Mouse (Mus musculus) liver, embryonic 16.5 days (tissue): ENCODE measurements around the gene Dupd1. TPM values are rescaled to one million over a fixed set of nuclear protein-coding genes. Genes with fewer than 3 reads are reported as not detected.

Source experiments
- ATAC-seq: fragments of 200-750 bp; cut with Nextera tagmentation; 2 replicates; pipeline ENCODE4 v1.8.0; 2017; ENCODE audit warnings: low read depth, mild to moderate bottlenecking, moderate number of reproducible peaks, moderate library complexity
- H3K27ac ChIP-seq: fragments of 300-500 bp; sonication (generic); 2 replicates; pipeline ENCODE4 v1.5.1; 2014; ENCODE audit warnings: mild to moderate bottlenecking, low read length
- H3K27me3 ChIP-seq: fragments of 300-500 bp; sonication (generic); 2 replicates; pipeline ENCODE4 v1.6.1; 2014; ENCODE audit warnings: low read depth, low read length, mixed read lengths; ENCODE audit not compliant: control insufficient read depth, insufficient read depth
- H3K36me3 ChIP-seq: fragments of 300-500 bp; sonication (generic); 2 replicates; pipeline ENCODE4 v1.6.1; 2014; ENCODE audit warnings: mild to moderate bottlenecking; ENCODE audit not compliant: control insufficient read depth, insufficient read depth
- H3K4me1 ChIP-seq: fragments of 300-500 bp; sonication (generic); 2 replicates; pipeline ENCODE4 v1.6.1; 2014; ENCODE audit warnings: low read depth, low read length, mixed read lengths; ENCODE audit not compliant: control insufficient read depth
- H3K4me2 ChIP-seq: fragments of 300-500 bp; sonication (generic); 2 replicates; pipeline ENCODE4 v1.6.1; 2014; ENCODE audit warnings: low read depth, low read length, mixed read lengths
- H3K4me3 ChIP-seq: fragments of 300-500 bp; sonication (generic); 2 replicates; pipeline ENCODE4 v1.5.1; 2014; ENCODE audit warnings: low read depth, mild to moderate bottlenecking, low read length
- H3K9ac ChIP-seq: fragments of 300-500 bp; sonication (generic); 2 replicates; pipeline ENCODE4 v1.6.1; 2014; ENCODE audit warnings: low read depth, low read length
- H3K9me3 ChIP-seq: fragments of 300-500 bp; sonication (generic); replicated peaks from 2 replicates; pipeline ENCODE4 v1.6.1; 2016; ENCODE audit warnings: low read length; ENCODE audit not compliant: control insufficient read depth
- WGBS: fragments of 180-500 bp; shearing (Covaris S2); extraction: QIAGEN DNeasy Blood & Tissue Kit; methylation state at CpG from one replicate; pipeline ENCODE4 v1.1.7; 2014; ENCODE audit not compliant: insufficient replicate concordance; 5-methylcytosine and 5-hydroxymethylcytosine counted together
- polyA plus RNA-seq: library from polyadenylated mRNA; unstranded; fragments of >200 nt; fragmentation: Nextera tagmentation; extraction: Ambion mirVana; gene quantifications from 2 replicates; pipeline ENCODE4 v1.2.1, GENCODE M21; 2015

Dupd1 gene
- polyA plus RNA-seq, 1 experiment from 2014 or later, result 0.27 TPM

DNA sequence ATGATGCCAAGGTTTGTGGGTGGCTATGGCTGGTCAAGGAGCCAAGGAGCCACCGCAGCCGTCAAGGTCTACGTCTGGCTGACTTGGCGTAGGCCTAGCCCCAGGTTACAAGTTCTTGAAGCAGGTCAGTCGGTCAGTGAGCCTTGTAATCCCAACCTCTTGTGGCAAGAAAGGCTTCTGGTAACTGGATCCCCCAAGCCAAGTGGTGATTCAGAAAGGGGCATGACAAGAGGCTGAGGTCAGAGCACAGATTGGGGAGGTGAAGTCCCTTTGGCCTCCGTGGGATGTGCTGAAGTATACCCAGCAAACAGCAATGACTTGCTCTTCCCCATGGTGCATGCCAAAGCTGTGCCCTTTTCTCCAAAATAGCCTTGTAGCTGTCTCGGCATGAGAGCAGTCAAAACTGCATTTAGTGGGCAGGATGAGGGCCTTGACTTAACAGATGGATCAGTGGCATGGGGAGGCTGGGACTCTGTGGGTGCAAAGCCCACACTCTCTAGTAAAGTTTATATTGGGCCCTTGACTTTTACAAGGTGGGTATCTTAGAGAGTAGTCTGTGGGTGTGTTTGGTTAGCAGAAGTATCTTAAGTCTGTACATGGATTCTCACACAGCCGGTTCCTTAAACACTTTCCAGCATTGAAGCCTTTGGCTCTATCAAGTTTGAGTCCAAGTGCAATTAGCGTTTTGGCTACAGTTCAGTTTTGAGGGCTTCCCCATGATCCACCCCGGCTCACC lies 28.8 kb downstream of the Dupd1 start:
- ATAC-seq, result no peak
- 69% methylated on average over 10 of the region's 10 CpGs for WGBS
- Histone ChIP-seq H3K27me3 (peaks cover 19% of the 10 kb centered on the region), H3K4me1 (no peaks in the 10 kb centered on the region; the same call in 1 of the 2 replicates), H3K4me2 (no peak overlapping the region), H3K27ac (no peak overlapping the region), H3K36me3 (no peaks in the 10 kb centered on the region), H3K4me3 (no peak overlapping the region), H3K9ac (no peak overlapping the region), H3K9me3 (no peaks in the 10 kb centered on the region)

DNA sequence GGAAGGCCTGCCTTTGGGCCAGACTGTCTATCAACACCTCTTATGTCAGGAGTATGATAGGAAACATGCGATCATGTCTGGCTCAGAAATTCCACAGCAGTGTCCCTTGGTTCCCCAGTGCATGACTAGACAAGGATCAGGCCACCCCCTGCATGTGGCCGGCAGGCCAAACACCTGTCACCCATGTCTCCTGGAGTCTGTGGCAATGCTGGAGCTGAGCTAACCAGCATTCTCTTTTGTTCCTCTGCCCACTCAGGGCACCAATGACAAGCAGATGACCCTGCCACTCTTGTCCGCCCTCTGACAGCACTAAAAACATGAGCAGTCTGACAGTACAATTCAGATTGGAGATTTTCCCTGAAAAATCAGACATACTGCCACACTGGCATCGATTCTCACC lies 30.5 kb downstream of the Dupd1 start:
- H3K9me3 ChIP-seq, result no peaks in the 10 kb centered on the region
- no peak overlapping the region for H3K4me2 ChIP-seq
- H3K27me3 ChIP-seq, result peaks cover 19% of the 10 kb centered on the region
- ATAC-seq, result no peak
- H3K36me3 ChIP-seq, result no peaks in the 10 kb centered on the region
- H3K9ac ChIP-seq, result no peak overlapping the region
- no peak overlapping the region for H3K4me3 ChIP-seq
- no peak overlapping the region for H3K27ac ChIP-seq
- whole genome bisulfite sequencing, result 69% methylated on average over 4 of the region's 4 CpGs
- H3K4me1 ChIP-seq, result no peaks in the 10 kb centered on the region; the same call in 1 of the 2 replicates

DNA sequence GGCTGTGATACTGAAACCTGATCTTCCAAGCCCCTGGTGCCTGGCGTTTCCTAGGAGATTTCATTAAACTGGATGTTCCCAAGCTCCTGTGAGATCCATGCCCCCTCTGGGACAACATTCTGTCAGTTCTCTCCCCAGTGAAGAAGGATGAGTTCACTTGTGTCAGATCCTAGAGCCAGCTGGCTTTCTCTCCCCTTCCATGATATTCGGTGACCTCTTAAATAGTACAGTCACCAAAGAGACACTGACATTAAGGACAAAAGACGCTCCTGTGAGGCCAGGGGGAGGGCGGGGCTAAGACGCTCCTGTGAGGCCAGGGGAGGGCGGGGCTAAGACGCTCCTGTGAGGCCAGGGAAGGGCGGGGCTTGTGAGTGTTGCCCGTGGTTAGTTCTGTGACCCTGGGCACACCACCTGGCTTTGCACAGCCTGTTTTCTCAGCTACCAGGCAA lies 31.7 kb downstream of the Dupd1 start:
- Histone ChIP-seq H3K4me3 (no peak overlapping the region), H3K4me2 (peak overlapping the region; percentile 7), H3K9ac (no peak overlapping the region), H3K36me3 (no peaks in the 10 kb centered on the region), H3K27me3 (peaks cover 16% of the 10 kb centered on the region), H3K4me1 (no peaks in the 10 kb centered on the region; the same call in 1 of the 2 replicates), H3K9me3 (no peaks in the 10 kb centered on the region), H3K27ac (no peak overlapping the region)
- 2% methylated on average over 9 of the region's 9 CpGs for WGBS
- peak; percentile 76 for ATAC-seq

DNA sequence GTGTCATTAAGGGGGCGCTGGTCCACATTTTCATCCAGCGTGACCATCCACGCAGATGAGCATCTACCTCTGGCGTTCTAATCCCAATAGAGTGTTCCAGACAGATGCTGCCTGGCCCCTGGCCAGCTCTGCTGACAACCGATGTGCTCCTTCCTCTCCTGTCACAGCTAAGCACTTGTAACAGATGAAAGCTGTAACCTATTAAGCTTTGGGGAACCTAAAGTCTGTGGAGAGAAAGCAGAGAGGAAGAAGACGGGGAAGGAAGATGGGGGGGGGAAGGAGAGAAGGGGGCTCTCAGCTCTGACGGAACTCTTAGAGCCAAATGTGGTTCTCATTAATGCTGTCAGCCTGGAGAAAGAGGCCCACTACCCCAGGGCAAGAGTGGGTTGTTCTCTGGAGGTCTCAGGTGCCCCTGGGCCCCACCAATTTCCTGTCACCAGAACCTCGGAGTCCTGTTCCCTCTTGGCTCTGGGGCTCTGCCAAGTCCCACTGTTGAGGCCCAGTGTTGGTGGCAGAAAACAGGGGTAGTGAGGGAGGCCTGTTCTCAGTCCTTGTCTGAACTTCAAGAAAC lies 34.7 kb downstream of the Dupd1 start:
- H3K27me3 ChIP-seq, result no peaks in the 10 kb centered on the region
- ATAC-seq, result no peak
- H3K4me1 ChIP-seq, result no peaks in the 10 kb centered on the region; the same call in 1 of the 2 replicates
- WGBS, result 36% methylated on average over 8 of the region's 8 CpGs
- H3K4me2 ChIP-seq, result no peak overlapping the region
- no peaks in the 10 kb centered on the region for H3K36me3 ChIP-seq
- H3K4me3 ChIP-seq, result no peak overlapping the region
- H3K9ac ChIP-seq, result no peak overlapping the region
- H3K9me3 ChIP-seq, result no peaks in the 10 kb centered on the region
- H3K27ac ChIP-seq, result no peak overlapping the region

GRCm38 (mm10) chr14:21678509-21679285 lies 35.7 kb downstream of the Dupd1 start:
- WGBS, result 23% methylated on average over 7 of the region's 7 CpGs
- Histone ChIP-seq H3K36me3 (no peaks in the 10 kb centered on the region), H3K4me1 (no peaks in the 10 kb centered on the region; the same call in 1 of the 2 replicates), H3K9ac (no peak overlapping the region), H3K4me2 (no peak overlapping the region), H3K27me3 (no peaks in the 10 kb centered on the region), H3K4me3 (no peak overlapping the region), H3K9me3 (no peaks in the 10 kb centered on the region), H3K27ac (no peak overlapping the region)
- no peak for ATAC-seq

DNA sequence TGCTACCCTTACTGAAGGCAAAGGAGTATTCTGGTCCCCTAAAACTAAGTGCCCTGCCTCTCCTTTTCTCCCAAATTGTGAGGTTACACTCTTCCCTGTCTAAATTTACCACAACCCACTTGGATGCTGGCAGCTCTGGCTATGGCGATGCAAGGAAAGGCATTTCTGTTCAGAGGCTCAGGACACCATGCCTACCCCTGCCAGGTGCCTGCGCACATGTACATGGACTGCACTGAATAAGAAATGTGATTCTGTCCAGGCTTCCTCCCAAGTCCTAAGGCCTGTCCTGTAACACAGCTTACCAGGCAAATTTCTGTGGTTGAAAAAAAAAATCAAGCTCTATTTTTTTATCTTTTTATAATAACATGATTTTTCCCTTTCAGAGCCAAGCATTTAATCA lies 38.2 kb downstream of the Dupd1 start:
- 68% methylated on average over 2 of the region's 2 CpGs for WGBS

GRCm38 (mm10) chr14:21674471-21674870 lies 39.9 kb downstream of the Dupd1 start:
- Histone ChIP-seq H3K4me2 (no peak overlapping the region), H3K27ac (no peak overlapping the region), H3K27me3 (no peaks in the 10 kb centered on the region), H3K4me1 (peaks cover 2% of the 10 kb centered on the region; the same call in 1 of the 2 replicates), H3K36me3 (no peaks in the 10 kb centered on the region), H3K9ac (no peak overlapping the region), H3K9me3 (no peaks in the 10 kb centered on the region), H3K4me3 (no peak overlapping the region)
- ATAC-seq, result no peak
- WGBS, result 41% methylated on average over 5 of the region's 5 CpGs

More for the DNA sequence above, 38.2 kb downstream of the Dupd1 start:
- Histone ChIP-seq H3K4me2 (no peak overlapping the region), H3K4me3 (no peak overlapping the region), H3K9me3 (no peaks in the 10 kb centered on the region), H3K9ac (no peak overlapping the region), H3K4me1 (no peaks in the 10 kb centered on the region), H3K27ac (no peak overlapping the region), H3K36me3 (no peaks in the 10 kb centered on the region), H3K27me3 (no peaks in the 10 kb centered on the region)
- ATAC-seq, result no peak

DNA sequence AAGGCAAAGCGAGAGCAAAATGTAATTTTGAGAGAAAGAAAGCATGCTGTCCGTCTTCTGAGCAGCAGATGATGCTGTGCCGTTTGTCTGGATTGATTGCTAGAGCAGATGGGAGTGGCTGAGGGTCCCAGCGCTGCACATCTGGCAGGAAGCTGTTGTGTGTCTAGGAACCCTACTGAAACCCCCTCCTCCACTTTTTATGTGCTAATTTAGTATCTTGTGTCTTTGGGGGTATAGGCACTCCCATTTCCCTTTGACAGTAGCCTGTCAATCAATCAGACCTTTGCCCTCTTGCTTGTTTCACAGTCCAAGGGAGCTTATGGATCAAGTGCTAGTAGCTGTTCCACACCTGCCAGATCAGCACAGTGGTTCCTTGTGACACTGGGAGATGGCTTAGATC lies 41.3 kb downstream of the Dupd1 start:
- Histone ChIP-seq H3K4me1 (peaks cover 2% of the 10 kb centered on the region; the same call in 1 of the 2 replicates), H3K4me3 (no peak overlapping the region), H3K27me3 (no peaks in the 10 kb centered on the region), H3K9ac (no peak overlapping the region), H3K9me3 (no peaks in the 10 kb centered on the region), H3K27ac (no peak overlapping the region), H3K36me3 (no peaks in the 10 kb centered on the region), H3K4me2 (no peak overlapping the region)
- ATAC-seq, result no peak
- 65% methylated on average over 4 of the region's 4 CpGs for WGBS
